Mouse (Mus musculus) embryonic stem cell, embryonic (primary cell): Measurements from ENCODE around the gene Ubxn6.

Experiments used
- CTCF ChIA-PET, 4 experiments: fragments of 300-600 bp in 2 of 4; fragments of 350-600 bp in 2 of 4; sonication (Branson Sonifier 250); formaldehyde crosslinking; loops; one replicate each; lab custom pipeline; 2022; ENCODE audit warnings: inconsistent platforms in 2 of 4; lab: Charles Lee
- POLR2A ChIA-PET, 4 experiments: fragments of 300-600 bp in 2 of 4; fragments of 350-600 bp in 2 of 4; sonication (Branson Sonifier 250); formaldehyde crosslinking; loops; one replicate each; lab custom pipeline; 2022; ENCODE audit warnings: antibody characterized with exemption in 4 of 4, inconsistent platforms in 1 of 4; lab: Charles Lee

Ubxn6 gene

DNA sequence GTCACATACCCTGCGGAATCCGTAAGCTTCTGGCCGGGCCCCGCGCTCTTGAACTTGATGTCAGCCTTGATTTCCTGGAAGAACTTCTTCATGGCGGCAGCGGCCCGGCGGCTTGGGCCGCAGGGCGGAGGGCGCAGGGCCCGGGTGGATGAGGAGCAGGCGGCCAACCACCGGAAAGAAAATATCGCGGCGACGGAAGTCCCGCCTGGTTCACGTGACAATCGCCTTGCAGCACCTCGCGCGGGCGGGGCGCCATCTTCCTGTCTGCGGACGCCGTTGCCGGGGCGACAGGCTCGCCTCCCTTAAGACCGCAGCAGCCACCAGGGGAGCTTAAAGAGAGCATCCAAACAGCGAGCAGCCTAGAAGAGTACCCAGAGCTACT lies at the start of gene Ubxn6:
TSS of gene Ubxn6 (minus strand) at position 202 of the 382 bp plus-strand sequence.
- POLR2A ChIA-PET = interaction anchor here (0.6 to 20.7 kb wide), 51 partner anchors 8 to 553 kb away, joined by 3 to 335 read pairs (median 4); partner anchors contain the start of genes Chaf1a (in 3 of the 4), Sh3gl1 (in 3 of the 4), Plin5 (in 2 of the 4) and Catsperd (in 1 of the 4)
- CTCF ChIA-PET = interaction anchor here in 2 of 4 experiments (0.5 to 1.7 kb wide), 13 partner anchors 9 to 1670 kb away, joined by 3 to 11 read pairs (median 4); partner anchors contain the start of genes Sh3gl1 (in 2 of the 2) and Chaf1a (in 1 of the 2)

DNA sequence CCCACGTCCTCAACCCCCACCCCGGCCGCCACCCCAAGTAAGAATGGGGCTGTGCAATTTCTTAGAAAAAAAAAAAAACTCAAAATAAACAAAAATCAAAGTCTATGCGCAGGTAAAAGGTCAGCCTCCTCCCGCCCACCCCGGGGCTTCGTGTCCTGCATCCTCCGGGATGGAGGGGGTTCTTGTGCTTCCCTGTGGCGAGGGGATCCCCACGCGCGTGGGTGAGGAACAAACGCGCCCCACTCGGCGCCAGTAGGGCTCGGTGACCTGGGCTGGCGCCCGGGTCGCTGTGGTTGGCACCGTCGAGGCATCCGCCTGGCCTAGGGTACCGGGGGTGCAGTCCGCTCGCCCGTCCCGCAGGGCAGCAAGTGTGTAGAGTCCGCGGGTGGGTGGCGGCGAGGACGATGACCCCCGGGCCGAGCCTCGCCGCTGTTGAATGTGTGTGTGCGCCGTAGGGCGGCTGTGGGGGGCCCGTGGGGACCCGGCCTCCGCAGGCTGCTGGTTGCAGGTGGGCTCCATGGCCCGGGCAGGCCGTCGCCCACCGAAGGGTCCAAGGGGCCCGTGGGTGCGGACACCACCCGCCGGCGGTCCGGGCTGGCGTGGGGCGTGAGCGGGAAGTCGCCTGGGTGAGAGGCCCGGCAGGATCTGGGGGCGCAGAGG lies 49.0 kb upstream of the Ubxn6 start:
- POLR2A ChIA-PET = no interaction called here
- CTCF ChIA-PET = interaction anchor here in 3 of 4 experiments (0.6 to 1.8 kb wide), 12 partner anchors 8 to 227 kb away, joined by 3 to 18 read pairs (median 4); no protein-coding TSS in a partner anchor

DNA sequence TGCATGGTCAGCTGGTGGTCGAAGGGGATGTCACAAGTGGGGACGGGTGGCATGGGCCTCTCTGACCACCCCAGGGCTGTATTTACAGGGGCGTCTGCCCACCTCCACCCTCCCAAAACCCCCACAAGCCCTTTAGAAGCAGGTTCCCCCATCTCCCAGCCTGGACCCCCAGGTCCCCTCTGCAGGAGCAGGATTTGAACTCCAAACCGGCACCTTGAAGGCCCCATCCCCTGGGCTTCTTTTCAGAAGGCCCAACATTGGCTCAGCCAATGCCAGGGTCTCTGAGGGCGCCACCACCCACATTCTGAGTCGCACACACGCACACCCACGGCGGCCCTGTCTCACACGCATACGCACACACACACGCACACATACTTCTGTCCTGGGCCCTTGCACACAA lies 48.3 kb upstream of the Ubxn6 start:
- POLR2A ChIA-PET = no interaction called here
- CTCF ChIA-PET = interaction anchor here in 3 of 4 experiments (0.5 to 1.5 kb wide), 3 partner anchors 9 to 70 kb away, joined by 3 read pairs; no protein-coding TSS in a partner anchor

DNA sequence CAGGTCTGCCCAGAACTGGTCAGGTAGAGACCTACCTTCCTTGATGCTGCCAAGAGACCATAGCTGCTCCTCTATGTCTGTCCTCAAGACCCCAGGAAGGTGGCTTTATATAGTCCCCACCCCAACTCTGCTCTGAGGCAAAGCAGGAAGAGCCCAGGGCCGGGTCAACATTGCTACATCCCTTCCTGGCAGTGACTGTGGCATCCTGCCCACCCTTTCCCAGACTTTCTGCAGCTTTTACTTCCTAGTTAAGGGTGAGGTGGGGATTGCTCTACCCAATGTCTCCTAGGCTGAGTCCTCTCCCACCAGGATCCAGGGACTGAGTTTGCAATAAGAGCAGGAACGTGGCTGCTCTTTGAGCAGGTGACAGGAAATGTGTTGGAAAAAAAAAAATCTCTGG lies 47.0 kb upstream of the Ubxn6 start, which contains the start of gene Lrg1:
TSS of gene Lrg1 (minus strand) at position 176 of the 400 bp plus-strand sequence.
- ChIA-PET CTCF (interaction anchor here in 3 of 4 experiments (1.0 to 2.5 kb wide), 6 partner anchors 8 to 12 kb away, joined by 3 to 11 read pairs (median 5); no protein-coding TSS in a partner anchor), POLR2A (interaction anchor here in 2 of 4 experiments (0.7 to 1.4 kb wide), 4 partner anchors 13 to 244 kb away, joined by 3 read pairs; no protein-coding TSS in a partner anchor)

DNA sequence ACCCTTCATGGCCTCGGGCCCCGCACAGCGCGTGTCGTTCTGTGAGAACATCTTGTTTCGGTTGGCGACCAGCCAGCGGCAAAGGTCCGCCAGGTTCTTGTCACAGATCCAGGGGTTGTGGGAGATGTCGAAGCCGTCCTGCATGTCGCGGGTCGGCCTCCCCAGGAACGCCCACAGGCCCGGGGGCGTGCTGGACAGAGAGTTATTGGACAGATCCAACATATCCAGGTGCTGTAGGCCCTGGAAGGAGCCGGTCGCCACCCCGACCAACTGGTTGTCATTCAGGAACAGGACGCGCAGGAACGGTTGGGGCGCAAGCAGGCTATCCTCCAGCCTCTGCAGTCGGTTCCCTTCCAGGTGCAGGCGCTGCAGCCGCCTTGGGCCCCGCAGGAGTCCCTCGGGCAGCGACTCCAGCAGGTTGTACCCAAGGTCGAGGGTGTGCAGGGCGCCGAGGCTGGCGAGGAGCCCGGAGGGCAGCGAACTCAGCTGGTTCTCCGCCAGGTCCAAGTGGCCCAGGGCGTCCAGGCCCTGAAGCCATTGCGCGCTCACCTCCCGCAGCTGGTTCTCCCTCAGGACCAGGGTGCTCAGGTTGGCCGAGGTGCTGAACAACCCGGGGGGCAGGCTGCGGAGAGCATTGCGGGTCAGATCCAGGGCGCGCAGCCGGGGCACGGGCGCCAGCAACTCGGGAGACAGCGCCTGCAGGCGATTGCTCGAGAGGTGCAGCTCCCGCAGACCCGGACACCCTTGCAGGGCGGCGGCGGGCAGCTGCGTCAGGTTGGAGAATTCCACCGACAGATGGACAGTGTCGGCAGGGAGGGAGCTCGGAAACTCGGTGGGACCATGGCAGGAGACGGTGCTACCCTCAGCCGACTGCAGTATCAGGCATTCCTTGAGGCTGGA lies 45.4 kb upstream of the Ubxn6 start:
- CTCF ChIA-PET = interaction anchor here (0.6 to 2.5 kb wide), 13 partner anchors 8 to 206 kb away, joined by 3 to 11 read pairs (median 5); partner anchors contain the start of genes Kdm4b (in 1 of the 4) and Sh3gl1 (in 1 of the 4)
- POLR2A ChIA-PET = interaction anchor here in 3 of 4 experiments (0.9 to 2.7 kb wide), 7 partner anchors 11 to 99 kb away, joined by 3 to 9 read pairs (median 4); partner anchors contain the start of genes Hdgfl2 (in 2 of the 3), Dpp9 (in 1 of the 3) and Ubxn6 (in 1 of the 3)

DNA sequence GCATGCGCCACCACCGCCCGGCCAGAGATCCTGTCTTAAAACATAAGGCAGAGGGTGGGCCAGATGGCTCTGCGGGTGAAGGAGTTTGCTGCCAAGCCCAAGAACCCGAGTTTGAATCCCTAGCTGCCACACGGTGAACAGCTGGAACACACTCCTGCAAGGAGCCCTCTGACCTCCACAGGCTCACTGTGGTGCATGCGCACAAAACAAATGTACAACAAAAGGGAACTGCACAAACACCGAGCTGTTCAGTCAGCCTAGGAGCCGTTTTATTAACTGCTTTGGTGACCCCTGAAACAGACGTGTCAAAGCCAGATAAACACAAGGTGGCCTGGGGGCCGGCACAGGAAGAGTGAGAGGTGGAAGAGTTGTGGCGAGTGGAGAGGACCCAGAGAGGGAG lies 44.6 kb upstream of the Ubxn6 start:
- CTCF ChIA-PET = interaction anchor here in 2 of 4 experiments (0.6 to 1.6 kb wide), 3 partner anchors 12 to 144 kb away, joined by 4 to 7 read pairs (median 4); no protein-coding TSS in a partner anchor
- POLR2A ChIA-PET = interaction anchor here in 3 of 4 experiments (0.5 to 2.7 kb wide), 7 partner anchors 12 to 347 kb away, joined by 3 to 9 read pairs (median 3); partner anchors contain the start of gene Hdgfl2 (in 1 of the 3)

DNA sequence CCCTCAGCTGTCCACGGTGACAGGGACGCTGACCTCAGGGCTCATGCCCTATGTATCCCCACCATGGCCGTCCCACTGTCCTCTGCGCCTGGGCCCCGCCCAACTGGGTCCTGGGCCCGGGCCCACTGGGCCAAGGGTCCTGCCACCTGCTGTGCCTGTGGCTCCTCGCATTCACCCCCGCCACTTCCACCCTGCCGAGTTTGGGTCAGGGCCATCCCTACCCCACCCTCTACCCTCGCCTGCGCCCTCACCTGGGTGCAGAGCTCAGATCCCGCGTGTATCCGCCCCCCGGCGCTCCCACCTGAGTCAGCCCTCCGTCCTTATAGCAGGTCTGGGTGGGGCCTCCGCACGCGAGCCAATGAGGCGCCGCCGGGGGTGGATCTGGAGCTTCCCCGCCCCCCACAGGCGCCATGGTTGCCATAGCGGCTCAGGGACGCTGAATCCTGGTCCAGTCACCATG lies 42.5 kb upstream of the Ubxn6 start, which contains the start of gene Plin5:
TSS of gene Plin5 (minus strand) at position 346 of the 460 bp plus-strand sequence.
- CTCF ChIA-PET = interaction anchor here (0.6 to 1.5 kb wide), 17 partner anchors 8 to 240 kb away, joined by 3 to 10 read pairs (median 4); partner anchors contain the start of genes Sh3gl1 (in 2 of the 4), Fem1a (in 1 of the 4), Hdgfl2 (in 1 of the 4) and Plin4 (in 1 of the 4)
- POLR2A ChIA-PET = interaction anchor here in 3 of 4 experiments (0.8 to 1.9 kb wide), 24 partner anchors 9 to 510 kb away, joined by 3 to 10 read pairs (median 3); partner anchors contain the start of genes Hdgfl2 (in 2 of the 3), Ubxn6 (in 2 of the 3), Chaf1a (in 1 of the 3) and Lonp1 (in 1 of the 3)

DNA sequence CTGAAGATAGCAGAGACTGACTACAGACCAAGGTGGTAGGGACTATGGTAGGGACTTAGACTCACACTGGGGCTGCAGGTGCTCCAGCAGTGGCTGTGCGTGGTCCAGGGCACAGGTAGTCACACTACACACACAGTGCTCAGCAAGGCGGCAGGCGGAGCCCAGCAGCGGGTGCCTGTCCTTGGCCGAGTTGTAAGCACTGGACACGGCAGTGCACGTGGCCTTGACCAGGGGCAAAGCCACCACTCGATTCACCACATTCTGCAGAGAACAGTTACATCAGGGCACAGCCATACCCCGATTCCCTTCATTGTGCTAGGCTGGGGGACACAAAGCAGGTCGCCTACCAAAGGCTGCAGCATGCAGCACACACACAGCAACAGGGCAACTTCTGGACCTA lies 41.4 kb upstream of the Ubxn6 start:
- ChIA-PET CTCF (interaction anchor here in 3 of 4 experiments (0.6 to 1.4 kb wide), 6 partner anchors 9 to 161 kb away, joined by 3 to 9 read pairs (median 4); partner anchors contain the start of genes Sh3gl1 (in 1 of the 3) and Ticam1 (in 1 of the 3)), POLR2A (interaction anchor here in 2 of 4 experiments (0.6 kb wide), 2 partner anchors 26 to 228 kb away, joined by 3 to 4 read pairs; no protein-coding TSS in a partner anchor)

DNA sequence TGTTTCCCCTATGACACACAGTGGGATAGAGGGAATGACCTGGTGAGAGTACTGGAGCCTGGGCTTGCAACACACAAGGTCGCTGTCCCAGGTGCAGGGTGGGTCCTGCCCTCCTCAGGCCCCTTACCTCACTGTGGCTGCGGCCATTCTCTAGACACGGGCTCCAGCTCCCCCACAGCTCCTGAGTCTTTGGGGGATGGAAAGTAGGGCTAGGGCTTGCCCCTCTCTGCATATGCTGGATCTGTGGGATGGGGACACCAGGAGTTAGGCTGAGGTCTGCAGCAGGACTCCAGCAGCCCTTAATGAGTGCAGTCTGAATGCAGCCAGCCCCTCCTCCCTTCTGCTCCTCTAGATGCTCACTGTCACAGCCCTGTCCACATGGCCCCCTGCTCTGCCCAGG lies 37.9 kb upstream of the Ubxn6 start:
- CTCF ChIA-PET = interaction anchor here in 3 of 4 experiments (1.0 to 2.6 kb wide), 15 partner anchors 8 to 440 kb away, joined by 3 to 18 read pairs (median 5); no protein-coding TSS in a partner anchor
- POLR2A ChIA-PET = interaction anchor here in 1 of 4 experiments (1.0 to 1.9 kb wide), 4 partner anchors 13 to 142 kb away, joined by 3 to 4 read pairs (median 3); partner anchors contain the start of gene Hdgfl2

DNA sequence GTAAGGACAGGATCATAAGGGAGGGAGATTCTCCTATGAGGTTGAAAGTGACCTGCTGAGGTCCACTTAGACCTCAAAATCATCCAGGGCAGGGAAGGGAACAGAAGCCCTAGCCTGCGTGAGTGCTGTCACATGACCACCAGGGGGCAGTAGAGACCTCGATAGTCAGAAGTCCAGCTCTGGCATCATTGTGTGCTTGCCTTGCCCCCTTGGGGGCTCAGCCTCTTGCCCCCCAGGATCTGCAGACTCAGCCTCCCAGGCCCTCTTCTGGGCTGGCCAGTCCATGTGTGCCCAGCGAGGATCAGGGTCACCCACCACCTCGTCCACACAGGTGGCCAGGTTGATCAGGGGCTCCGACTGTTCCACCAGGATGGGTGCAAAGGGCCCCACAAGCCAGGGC lies 37.0 kb upstream of the Ubxn6 start:
- POLR2A ChIA-PET = interaction anchor here in 3 of 4 experiments (0.7 to 1.9 kb wide), 8 partner anchors 14 to 239 kb away, joined by 3 to 4 read pairs (median 3); partner anchors contain the start of gene Hdgfl2 (in 1 of the 3)

DNA sequence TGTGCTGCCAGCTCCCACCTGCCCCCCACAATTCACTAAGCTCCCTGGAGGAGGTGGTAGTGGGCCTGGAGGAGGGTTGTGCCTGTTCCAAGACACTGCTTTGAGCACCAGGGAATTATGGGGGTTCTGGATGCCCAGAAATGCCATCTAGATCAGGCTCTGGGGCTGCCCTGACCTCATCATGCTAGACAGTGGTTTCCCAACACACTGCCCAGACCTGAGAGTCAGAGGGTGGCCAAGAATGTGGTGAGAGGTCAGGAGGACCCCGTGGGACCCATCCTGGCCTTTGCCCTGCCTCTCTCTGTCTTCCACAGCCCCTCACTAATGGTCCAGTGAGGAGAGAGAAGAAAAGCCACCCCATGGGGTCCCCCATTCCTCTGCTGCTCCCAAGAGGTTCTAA lies 36.2 kb upstream of the Ubxn6 start:
- POLR2A ChIA-PET = interaction anchor here in 2 of 4 experiments (0.7 to 1.1 kb wide), 3 partner anchors 15 to 521 kb away, joined by 3 to 4 read pairs (median 3); no protein-coding TSS in a partner anchor
- CTCF ChIA-PET = interaction anchor here (0.9 to 2.6 kb wide), 23 partner anchors 9 to 240 kb away, joined by 3 to 18 read pairs (median 5); partner anchors contain the start of genes Dpp9 (in 1 of the 4), Lrg1 (in 1 of the 4) and Sema6b (in 1 of the 4)

More for the DNA sequence above, 37.0 kb upstream of the Ubxn6 start:
- CTCF ChIA-PET = interaction anchor here (0.5 to 2.6 kb wide), 49 partner anchors 9 to 441 kb away, joined by 3 to 18 read pairs (median 4); partner anchors contain the start of genes Lrg1 (in 2 of the 4), Sema6b (in 2 of the 4) and Dpp9 (in 1 of the 4)

DNA sequence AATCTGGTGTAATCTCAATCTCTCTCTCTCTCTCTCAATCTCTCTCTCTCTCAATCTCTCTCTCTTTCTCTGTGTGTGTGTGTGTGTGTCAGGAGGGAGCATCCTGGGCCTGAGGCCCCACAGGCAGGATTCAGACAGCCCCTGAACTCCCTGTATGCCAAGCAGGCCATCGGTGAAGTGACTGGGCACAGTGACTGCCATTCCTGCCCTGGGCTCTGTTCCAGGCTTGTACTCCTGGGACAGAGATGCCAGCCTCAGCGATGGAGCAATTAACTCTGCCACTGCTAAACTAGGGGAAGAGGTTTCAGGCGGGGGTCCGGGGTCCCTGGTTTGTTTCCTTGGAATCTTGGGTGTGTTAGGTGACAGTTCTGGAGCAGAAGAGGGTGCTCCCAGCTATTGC lies 35.7 kb upstream of the Ubxn6 start:
- ChIA-PET POLR2A (no interaction called here), CTCF (interaction anchor here in 2 of 4 experiments (2.1 to 2.6 kb wide), 3 partner anchors 14 to 153 kb away, joined by 9 to 18 read pairs (median 10); no protein-coding TSS in a partner anchor)

DNA sequence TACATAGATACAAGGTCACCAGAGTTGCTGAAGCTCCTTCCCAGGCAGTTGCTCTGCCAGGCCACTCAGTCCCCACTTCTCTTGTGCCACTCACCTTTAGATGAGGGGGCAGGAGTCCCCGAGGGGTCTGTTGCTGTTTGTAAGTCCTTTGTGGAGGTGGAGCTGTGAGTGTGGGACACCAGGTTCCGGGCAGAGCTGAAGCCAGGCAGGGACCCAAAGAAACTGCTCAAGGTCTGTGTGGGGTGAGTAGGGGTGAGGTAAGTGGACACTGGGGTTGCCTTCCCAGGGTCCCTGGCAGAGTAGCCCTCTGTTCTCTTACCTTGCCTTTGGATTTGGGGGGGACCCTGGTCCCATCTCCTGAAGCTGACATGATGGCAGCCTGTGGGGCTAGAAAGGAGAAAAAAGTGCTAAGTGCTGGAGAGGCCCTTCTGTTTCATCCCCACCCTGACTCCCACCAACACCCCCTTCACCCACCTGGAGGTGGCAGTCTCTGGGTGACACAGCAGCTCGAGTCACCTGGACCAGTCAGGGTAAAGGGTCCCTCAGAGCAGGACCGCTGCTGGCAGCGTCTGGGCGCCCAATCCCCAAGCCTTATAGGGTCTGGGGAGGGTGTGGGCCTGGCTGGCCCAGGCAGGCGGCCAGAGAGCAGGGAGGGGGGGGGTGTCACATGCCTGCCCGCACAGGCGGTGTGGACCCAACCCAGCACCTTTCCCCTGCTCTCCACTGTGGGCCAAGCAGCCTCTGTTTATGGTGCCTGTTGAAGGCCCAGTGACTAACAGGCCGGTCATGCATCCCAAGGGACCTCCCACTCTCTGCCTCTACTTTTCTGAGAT lies 34.6 kb upstream of the Ubxn6 start, which contains the start of gene Plin4:
TSS of gene Plin4 (minus strand) at position 585 of the 833 bp plus-strand sequence.
- CTCF ChIA-PET = interaction anchor here in 2 of 4 experiments (0.6 to 1.8 kb wide), 6 partner anchors 8 to 242 kb away, joined by 3 to 7 read pairs (median 4); partner anchors contain the start of genes Plin5 (in 1 of the 2) and Sh3gl1 (in 1 of the 2)
- POLR2A ChIA-PET = interaction anchor here in 2 of 4 experiments (0.8 to 2.4 kb wide), 10 partner anchors 8 to 152 kb away, joined by 3 to 9 read pairs (median 3); partner anchors contain the start of genes Chaf1a (in 1 of the 2), Hdgfl2 (in 1 of the 2) and Plin5 (in 1 of the 2)

DNA sequence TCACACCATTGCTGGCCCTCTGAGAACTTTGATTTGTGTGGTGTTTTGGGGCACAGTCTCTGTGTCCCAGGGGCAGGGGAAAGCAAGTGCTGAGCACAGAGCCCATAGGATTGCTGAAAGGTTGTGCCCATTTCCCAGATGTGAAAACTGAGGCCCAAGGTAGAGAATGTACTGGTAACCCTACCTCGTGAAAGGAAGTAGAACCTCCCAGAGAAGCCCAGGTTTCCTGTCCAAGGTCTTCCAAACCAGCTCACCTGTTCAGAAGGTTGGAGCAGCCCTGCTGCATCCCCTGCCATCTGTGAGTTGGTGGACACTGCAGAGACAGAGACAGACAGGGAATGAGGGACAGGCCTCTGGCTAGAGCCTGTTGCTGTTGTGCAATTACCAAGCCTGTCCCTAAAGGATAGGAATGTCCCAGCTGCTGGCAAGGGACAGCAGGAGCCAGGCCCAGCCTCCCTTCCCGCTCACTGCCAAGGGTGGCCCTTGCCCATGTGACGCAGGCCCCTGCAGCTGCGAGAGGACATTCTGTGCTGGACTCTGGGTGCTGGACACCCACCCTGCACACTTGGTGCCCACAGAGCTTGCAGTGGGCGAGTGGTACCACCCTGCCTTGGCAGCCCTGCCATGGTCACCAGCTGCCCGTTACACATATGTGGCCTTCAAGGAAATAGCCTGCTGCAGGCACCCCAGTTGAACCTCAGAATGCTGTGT lies 33.7 kb upstream of the Ubxn6 start:
- ChIA-PET POLR2A (interaction anchor here in 2 of 4 experiments (0.8 to 2.4 kb wide), 9 partner anchors 9 to 117 kb away, joined by 3 to 9 read pairs (median 3); partner anchors contain the start of genes Chaf1a (in 1 of the 2), Hdgfl2 (in 1 of the 2) and Plin5 (in 1 of the 2)), CTCF (interaction anchor here in 1 of 4 experiments (1.2 to 1.8 kb wide), 2 partner anchors 9 to 23 kb away, joined by 6 to 7 read pairs; partner anchors contain the start of gene Plin5)
